Mouse (Mus musculus) thymus, adult 2 months (tissue): ENCODE data around the gene Zfyve28.

Source experiments
- CTCF ChIP-seq: fragments of 200-500 bp; IDR thresholded peaks from 2 replicates; pipeline ENCODE4 v1.5.1; 2012; ENCODE audit warnings: mild to moderate bottlenecking, control low read depth, low read length, moderate library complexity, borderline replicate concordance; ENCODE audit not compliant: control insufficient read depth, poor library complexity, insufficient read depth; ENCODE audit errors: extremely low read depth
- POLR2A ChIP-seq: fragments of 200-500 bp; IDR thresholded peaks from 2 replicates; pipeline ENCODE4 v1.6.1; 2012; ENCODE audit warnings: mild to moderate bottlenecking, low read length, control low read depth, moderate library complexity; ENCODE audit not compliant: control insufficient read depth, poor library complexity, insufficient read depth; ENCODE audit errors: extremely low read depth

DNA sequence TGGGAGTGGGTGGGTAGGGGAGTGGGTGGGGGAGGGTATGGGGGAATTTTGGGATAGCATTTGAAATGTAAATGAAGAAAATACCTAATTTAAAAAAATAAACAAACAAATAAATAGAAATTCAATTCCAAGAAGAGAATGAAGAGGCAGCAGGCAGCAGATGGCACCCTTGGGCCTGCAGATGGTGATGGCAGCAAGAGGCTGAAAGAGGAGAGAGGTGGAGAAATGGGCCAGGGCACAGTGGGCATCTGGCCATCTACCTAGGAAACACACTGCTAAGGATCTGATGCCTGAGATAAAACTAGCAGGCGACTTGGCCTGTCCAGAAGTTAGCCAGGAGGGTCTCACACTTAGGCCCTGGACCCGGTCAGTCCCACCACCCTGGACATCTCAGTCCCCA is 83.3 kb downstream of the Zfyve28 start:
- TF ChIP-seq CTCF, result no peak
- TF ChIP-seq POLR2A, result no peak
